19 mouse cellular contexts compared by ENCODE assay signal in genomic region chr15:79006638-79007037, GRCm38 (mm10). TPM values are rescaled to one million over a fixed set of nuclear protein-coding genes. Genes with fewer than 3 reads are reported as not detected.
DNase-seq lines count a peak whose midpoint lies in the region; ATAC-seq and TF ChIP-seq lines count a peak whose summit lies in the region.
"Had no signal": no experiment of that assay in that cellular context is flagged by ENCODE, and none has a peak within 500 bp of the region (broad histone marks: within the 10 kb centered on the region; RNA-seq: fewer than 3 reads in every experiment).

No protein-coding gene starts in this region.

- peaks cover 56% of the 10 kb centered on the region for H3K36me3 ChIP-seq in forebrain, embryonic 14.5 days (ENCODE audit: control insufficient read depth, insufficient read depth, low read length)
- H3K36me3 ChIP-seq in forebrain, embryonic 15.5 days, result peaks cover 42% of the 10 kb centered on the region
- peaks cover 30% of the 10 kb centered on the region; the same call in 1 of the 2 replicates for H3K36me3 ChIP-seq in lung, postnatal 0 days (ENCODE audit: insufficient read depth, low read length)

- DNase-seq in forebrain, embryonic 14.5 days (ENCODE audit: low spot score), result peak; percentile 39
- DNase-seq in left cerebral cortex, postnatal 4 days, result peak; percentile 64
- DNase-seq in left cerebral cortex, postnatal 36 days (ENCODE audit: low spot score in 2 of 2), result no peak
- peak; percentile 26 for DNase-seq in CD4-positive helper T cell, adult 2 months (ENCODE audit: low read depth, low spot score)
- peak; percentile 73 for DNase-seq in brain, adult 2 months (ENCODE audit: low read depth, low spot score)
- no peak for DNase-seq in lung, postnatal 0 days (ENCODE audit: low spot score)
- DNase-seq in right cerebral cortex, postnatal 36 days (ENCODE audit: low spot score in 2 of 2), result no peak
- DNase-seq: cerebellum, adult 2 months; heart, adult 18-20 months; lung, postnatal 10 days; spleen, adult 18-20 months had no signal

- no peak overlapping the region for H3K27ac ChIP-seq in forebrain, embryonic 14.5 days (ENCODE audit: low read depth, low read length)
- H3K27ac ChIP-seq in forebrain, embryonic 15.5 days (replicated peaks), result no peak overlapping the region
- H3K27ac ChIP-seq in lung, postnatal 0 days (ENCODE audit: low read length), result no peak overlapping the region
- H3K27ac ChIP-seq: embryonic facial prominence, embryonic 10.5 days; kidney, embryonic 15.5 days; layer of hippocampus, adult 2 months; liver, embryonic 12.5 days; neural tube, embryonic 12.5 days had no signal

- intact Hi-C loops in left cerebral cortex, postnatal 4 days (cut with DNase I), result no loop called here
- intact Hi-C loops in left cerebral cortex, postnatal 36 days (cut with DNase I), result no loop called here

- no peak for TF ChIP-seq EP300 in lung, postnatal 0 days (IDR thresholded peaks at IDR 0.05)

- WGBS in forebrain, embryonic 14.5 days, result 71% methylated on average over 3 of the region's 3 CpGs
- 77% methylated on average over 3 of the region's 3 CpGs for WGBS in forebrain, embryonic 15.5 days
- 65% methylated on average over 3 of the region's 3 CpGs for WGBS in lung, postnatal 0 days

- H3K4me1 ChIP-seq in forebrain, embryonic 14.5 days (ENCODE audit: control insufficient read depth, insufficient read depth, low read length), result no peaks in the 10 kb centered on the region
- no peaks in the 10 kb centered on the region for H3K4me1 ChIP-seq in forebrain, embryonic 15.5 days
- no peaks in the 10 kb centered on the region for H3K4me1 ChIP-seq in lung, postnatal 0 days (ENCODE audit: insufficient read depth, low read depth, low read length)
- H3K4me1 ChIP-seq: liver, embryonic 12.5 days had no signal

- TF ChIP-seq CTCF in lung, postnatal 0 days (IDR thresholded peaks at IDR 0.05), result no peak

- H3K9ac ChIP-seq in forebrain, embryonic 14.5 days (ENCODE audit: low read length), result no peak overlapping the region
- no peak overlapping the region for H3K9ac ChIP-seq in forebrain, embryonic 15.5 days (replicated peaks)
- no peak overlapping the region for H3K9ac ChIP-seq in lung, postnatal 0 days (replicated peaks; ENCODE audit: low read depth)
- H3K9ac ChIP-seq: kidney, embryonic 15.5 days; liver, embryonic 12.5 days; neural tube, embryonic 12.5 days had no signal

- no peak overlapping the region for H3K4me3 ChIP-seq in forebrain, embryonic 14.5 days (ENCODE audit: low read depth, low read length)
- H3K4me3 ChIP-seq in forebrain, embryonic 15.5 days, result no peak overlapping the region
- H3K4me3 ChIP-seq in lung, postnatal 0 days (ENCODE audit: low read depth, low read length), result no peak overlapping the region
- H3K4me3 ChIP-seq: embryonic facial prominence, embryonic 10.5 days; kidney, embryonic 15.5 days; layer of hippocampus, adult 2 months; liver, embryonic 12.5 days; neural tube, embryonic 12.5 days had no signal

- H3K27me3 ChIP-seq in forebrain, embryonic 14.5 days (replicated peaks; ENCODE audit: control insufficient read depth, insufficient read depth, low read length), result no peaks in the 10 kb centered on the region
- H3K27me3 ChIP-seq in forebrain, embryonic 15.5 days, result no peaks in the 10 kb centered on the region
- no peaks in the 10 kb centered on the region for H3K27me3 ChIP-seq in lung, postnatal 0 days (replicated peaks; ENCODE audit: insufficient read depth, low read length)
- H3K27me3 ChIP-seq: CH12.LX; kidney, embryonic 15.5 days; neural tube, embryonic 12.5 days had no signal

- H3K9me3 ChIP-seq in forebrain, embryonic 14.5 days (replicated peaks; ENCODE audit: control insufficient read depth, low read length), result no peaks in the 10 kb centered on the region
- no peaks in the 10 kb centered on the region for H3K9me3 ChIP-seq in forebrain, embryonic 15.5 days
- H3K9me3 ChIP-seq in lung, postnatal 0 days (ENCODE audit: low read length), result no peaks in the 10 kb centered on the region
- H3K9me3 ChIP-seq: embryonic facial prominence, embryonic 10.5 days; kidney, embryonic 15.5 days; liver, embryonic 12.5 days; neural tube, embryonic 12.5 days had no signal

- 0 out of 2 replicates have a peak, but pooled peaks have one; percentile 34 for ATAC-seq in forebrain, embryonic 14.5 days
- ATAC-seq in forebrain, embryonic 15.5 days (replicated peaks), result no peak
- no peak for ATAC-seq in lung, postnatal 0 days
- ATAC-seq: liver, embryonic 12.5 days had no signal

- no peak overlapping the region for H3K4me2 ChIP-seq in forebrain, embryonic 14.5 days (ENCODE audit: low read length)
- no peak overlapping the region for H3K4me2 ChIP-seq in forebrain, embryonic 15.5 days (replicated peaks)
- H3K4me2 ChIP-seq in lung, postnatal 0 days (replicated peaks; ENCODE audit: low read depth, low read length), result no peak overlapping the region
- H3K4me2 ChIP-seq: kidney, embryonic 15.5 days; liver, embryonic 12.5 days; neural tube, embryonic 12.5 days had no signal

RNA-seq across cellular contexts. Expression of gene H1f0, which starts 21.6 kb away (rescaled TPM):
- polyA plus RNA-seq in forebrain, embryonic 14.5 days (2014; fragmentation: Nextera tagmentation; extraction: Ambion mirVana), result 155 and 238 TPM in 2 replicates
- polyA plus RNA-seq in forebrain, embryonic 15.5 days (2015; fragmentation: Nextera tagmentation; extraction: Ambion mirVana), result 470 and 489 TPM in 2 replicates
- 10 to 100 TPM; 84.8 to 94.8 TPM for total RNA-seq in left cerebral cortex, postnatal 4 days (2021)
- 100 to 1,000 TPM in 1 of 2 experiments, 10 to 100 TPM in 1; 87.0 to 113 TPM for total RNA-seq in left cerebral cortex, postnatal 36 days (2021)
- 263 and 311 TPM in 2 replicates for polyA plus RNA-seq in lung, postnatal 0 days (2015; fragmentation: Nextera tagmentation; extraction: Ambion mirVana)

RNA-seq across cellular contexts. Expression of gene Galr3, which starts 35.0 kb away (rescaled TPM):
- polyA plus RNA-seq in forebrain, embryonic 14.5 days (2014; fragmentation: Nextera tagmentation; extraction: Ambion mirVana), result not detected in 2 replicates
- polyA plus RNA-seq in forebrain, embryonic 15.5 days (2015; fragmentation: Nextera tagmentation; extraction: Ambion mirVana), result not detected in 2 replicates
- 1 to 10 TPM in 1 of 2 experiments, not detected in 1; 1.0 TPM for total RNA-seq in left cerebral cortex, postnatal 4 days (2021)
- not detected for total RNA-seq in left cerebral cortex, postnatal 36 days (2021)
- 0.12 and 0.14 TPM in 2 replicates for polyA plus RNA-seq in lung, postnatal 0 days (2015; fragmentation: Nextera tagmentation; extraction: Ambion mirVana)
- total RNA-seq: heart, adult 18-20 months had no signal
- polyA plus RNA-seq: embryonic facial prominence, embryonic 10.5 days; heart, embryonic 16.5 days; neural tube, embryonic 12.5 days had no signal

RNA-seq across cellular contexts. Expression of gene Ankrd54, which starts 56.1 kb away (rescaled TPM):
- 51.3 and 53.3 TPM in 2 replicates for polyA plus RNA-seq in forebrain, embryonic 14.5 days (2014; fragmentation: Nextera tagmentation; extraction: Ambion mirVana)
- polyA plus RNA-seq in forebrain, embryonic 15.5 days (2015; fragmentation: Nextera tagmentation; extraction: Ambion mirVana), result 61.6 and 65.5 TPM in 2 replicates
- 10 to 100 TPM; 25.5 to 27.2 TPM for total RNA-seq in left cerebral cortex, postnatal 4 days (2021)
- total RNA-seq in left cerebral cortex, postnatal 36 days (2021), result 10 to 100 TPM; 14.1 to 19.0 TPM
- 45.4 and 48.4 TPM in 2 replicates for polyA plus RNA-seq in lung, postnatal 0 days (2015; fragmentation: Nextera tagmentation; extraction: Ambion mirVana)

RNA-seq across cellular contexts. Expression of gene Triobp, which starts 59.1 kb away (rescaled TPM):
- 29.3 and 38.7 TPM in 2 replicates for polyA plus RNA-seq in forebrain, embryonic 14.5 days (2014; fragmentation: Nextera tagmentation; extraction: Ambion mirVana)
- polyA plus RNA-seq in forebrain, embryonic 15.5 days (2015; fragmentation: Nextera tagmentation; extraction: Ambion mirVana), result 43.3 and 49.9 TPM in 2 replicates
- 100 to 1,000 TPM in 1 of 2 experiments, 10 to 100 TPM in 1; 98.7 to 106 TPM for total RNA-seq in left cerebral cortex, postnatal 4 days (2021)
- total RNA-seq in left cerebral cortex, postnatal 36 days (2021), result 10 to 100 TPM; 14.3 to 19.5 TPM
- polyA plus RNA-seq in lung, postnatal 0 days (2015; fragmentation: Nextera tagmentation; extraction: Ambion mirVana), result 22.5 and 23.9 TPM in 2 replicates

Comparison
In these comparisons a context has a peak if more than half of its experiments do, and no peak if none do; other contexts are left out.
1. DNase-seq: peak in forebrain, embryonic 14.5 days (single experiment), left cerebral cortex, postnatal 4 days (single experiment), CD4-positive helper T cell, adult 2 months (single experiment) and brain, adult 2 months (single experiment); none in left cerebral cortex, postnatal 36 days (0 of 2), lung, postnatal 0 days (single experiment) and right cerebral cortex, postnatal 36 days (0 of 2).